Mouse (Mus musculus) adrenal gland, adult 18-20 months (tissue): ENCODE measurements around the gene Ypel3. TPM values are rescaled to one million over a fixed set of nuclear protein-coding genes. Genes with fewer than 3 reads are reported as not detected.

Source experiments
- DNase-seq, 2 experiments: peaks; one replicate each; pipeline ENCODE4 v3.0.0; 2021 to 2022; ENCODE audit warnings: low spot score in 2 of 2
- total RNA-seq, 2 experiments: library from RNA; stranded (reverse); gene quantifications; 1 replicate in 1 of 2; 2 replicates in 1 of 2; pipeline ENCODE4 v1.2.3; 2021

Gene Ypel3
- total RNA-seq, 2 experiments from 2014 or later, result 93.7 to 95.0 TPM

GRCm38 (mm10) chr7:126791851-126792720 is 15.3 kb downstream of the Ypel3 start, which contains the start of gene Ppp4c:
TSS of gene Ppp4c (minus strand) at chr7:126792496.
- DNase-seq, result peak; percentile 92 to 94

- no peak for DNase-seq
Observed at GRCm38 (mm10) chr7:126792721-126793443, 16.1 kb downstream of the Ypel3 start.

- DNase-seq, result no peak
Observed at GRCm38 (mm10) chr7:126793456-126794270, 16.9 kb downstream of the Ypel3 start.

GRCm38 (mm10) chr7:126794271-126794605 is 17.5 kb downstream of the Ypel3 start:
- no peak for DNase-seq

- no peak for DNase-seq
Observed at GRCm38 (mm10) chr7:126795387-126796317, 18.9 kb downstream of the Ypel3 start.

GRCm38 (mm10) chr7:126796350-126796932 is 19.7 kb downstream of the Ypel3 start:
- DNase-seq, result no peak

- no peak for DNase-seq
Observed at GRCm38 (mm10) chr7:126797411-126798126, 20.8 kb downstream of the Ypel3 start, which contains the start of gene Fam57b. TSS of gene Fam57b (plus strand) at chr7:126797668.

- DNase-seq, result no peak
Observed at GRCm38 (mm10) chr7:126798127-126799049, 21.6 kb downstream of the Ypel3 start.

- peak; percentile 91 to 92 for DNase-seq
Observed at GRCm38 (mm10) chr7:126799050-126799467, 22.3 kb downstream of the Ypel3 start.

- DNase-seq, result peak; percentile 64 to 71
Observed at GRCm38 (mm10) chr7:126799468-126800268, 22.9 kb downstream of the Ypel3 start.

GRCm38 (mm10) chr7:126800269-126801056 is 23.7 kb downstream of the Ypel3 start:
- DNase-seq, result no peak

- DNase-seq, result no peak
Observed at GRCm38 (mm10) chr7:126801057-126801422, 24.3 kb downstream of the Ypel3 start.

GRCm38 (mm10) chr7:126802134-126802889 is 25.6 kb downstream of the Ypel3 start:
- no peak for DNase-seq

- DNase-seq, result no peak
Observed at GRCm38 (mm10) chr7:126803181-126803580, 26.4 kb downstream of the Ypel3 start.

- DNase-seq, result peak in 1 of 2 experiments; percentile 14
Observed at GRCm38 (mm10) chr7:126803751-126804150, 27.0 kb downstream of the Ypel3 start.

- no peak for DNase-seq
Observed at GRCm38 (mm10) chr7:126806956-126807355, 30.2 kb downstream of the Ypel3 start.
